Mouse (Mus musculus) brain, embryonic 14.5 days (tissue): Measurements from ENCODE around the gene Ccdc183.

Experiments
- CTCF ChIP-seq: fragments of 200-500 bp; IDR thresholded peaks from 2 replicates; pipeline ENCODE4 v1.5.1; 2012; ENCODE audit warnings: inconsistent platforms, mild to moderate bottlenecking, moderate library complexity, borderline replicate concordance; ENCODE audit not compliant: insufficient read depth, insufficient read length; ENCODE audit errors: extremely low read depth
- POLR2A ChIP-seq: fragments of 200-500 bp; IDR thresholded peaks from 2 replicates; pipeline ENCODE4 v1.6.1; 2012; ENCODE audit warnings: mild to moderate bottlenecking, inconsistent platforms, borderline replicate concordance; ENCODE audit not compliant: poor library complexity, insufficient read depth, insufficient read length, severe bottlenecking; ENCODE audit errors: extremely low read depth

- TF ChIP-seq CTCF (no peak), POLR2A (no peak)
Observed at GRCm38 (mm10) chr2:25660279-25660678, 42.8 kb upstream of the Ccdc183 start.
